Mouse (Mus musculus) heart, adult 10 weeks (tissue): ENCODE data around the gene Epx. TPM values are rescaled to one million over a fixed set of nuclear protein-coding genes. Genes with fewer than 3 reads are reported as not detected.

Source experiments
- polyA plus RNA-seq: library from polyadenylated mRNA; stranded (reverse); fragments of 350-450 nt; fragmentation: Illumina TruSeq; extraction: RNeasy Lipid Tissue Mini Kit (QIAGEN cat#74804); gene quantifications from one replicate; pipeline ENCODE4 v1.2.3, GENCODE M21; 2014; ENCODE audit warnings: low read depth, low replicate concordance

Gene Epx
- polyA plus RNA-seq: not detected

DNA sequence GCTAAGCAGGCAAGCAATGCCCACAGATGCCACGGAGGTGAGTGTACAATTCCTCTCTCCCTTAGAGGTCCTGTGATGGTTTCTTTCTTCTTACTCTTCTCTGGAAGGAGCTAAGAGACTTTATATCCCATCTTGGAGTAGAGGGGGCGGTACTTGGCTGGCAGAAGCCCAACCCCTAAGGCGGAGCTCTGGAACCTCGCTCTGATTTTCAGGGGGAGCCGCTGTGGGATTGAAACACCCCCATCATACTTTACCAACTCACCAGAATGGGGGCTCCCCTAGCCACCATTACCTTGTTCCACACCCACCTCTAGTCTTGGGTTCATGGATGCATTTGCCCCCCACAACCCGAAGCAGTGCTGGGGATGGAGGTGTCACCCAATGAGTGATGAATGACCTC lies at the start of gene Epx:
Gene Epx, minus strand, starts transcription at position 101 of the 400 bp plus-strand sequence.

GRCm38 (mm10) chr11:87920966-87921365 lies 45.6 kb upstream of the Epx start, which contains the start of gene Olfr464:
Gene Olfr464, minus strand, starts transcription at chr11:87920967.

DNA sequence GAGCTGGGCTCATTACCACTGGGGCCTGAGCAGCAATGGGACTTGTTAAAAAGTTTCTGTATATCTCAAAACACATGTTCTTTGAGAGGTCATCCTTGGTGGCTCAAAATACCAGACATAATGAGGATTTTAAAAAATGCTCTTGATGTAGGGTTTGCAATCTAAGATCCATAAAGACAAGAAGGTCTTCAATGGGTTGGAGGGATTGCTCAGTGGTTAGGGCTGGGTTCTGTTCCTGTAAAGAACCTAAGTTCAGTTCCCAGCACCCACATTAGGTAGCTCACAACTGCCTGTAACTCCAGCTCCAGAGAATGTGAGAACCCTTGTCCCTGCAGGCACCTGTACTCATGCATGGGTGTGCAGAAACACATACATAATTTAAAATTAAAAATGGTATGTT lies 22.0 kb upstream of the Epx start, which contains the start of gene Olfr463:
Gene Olfr463, minus strand, starts transcription at position 101 of the 400 bp plus-strand sequence.

GRCm38 (mm10) chr11:87892168-87892567 lies 16.8 kb upstream of the Epx start, which contains the start of gene Olfr462:
Gene Olfr462, minus strand, starts transcription at chr11:87892268.

DNA sequence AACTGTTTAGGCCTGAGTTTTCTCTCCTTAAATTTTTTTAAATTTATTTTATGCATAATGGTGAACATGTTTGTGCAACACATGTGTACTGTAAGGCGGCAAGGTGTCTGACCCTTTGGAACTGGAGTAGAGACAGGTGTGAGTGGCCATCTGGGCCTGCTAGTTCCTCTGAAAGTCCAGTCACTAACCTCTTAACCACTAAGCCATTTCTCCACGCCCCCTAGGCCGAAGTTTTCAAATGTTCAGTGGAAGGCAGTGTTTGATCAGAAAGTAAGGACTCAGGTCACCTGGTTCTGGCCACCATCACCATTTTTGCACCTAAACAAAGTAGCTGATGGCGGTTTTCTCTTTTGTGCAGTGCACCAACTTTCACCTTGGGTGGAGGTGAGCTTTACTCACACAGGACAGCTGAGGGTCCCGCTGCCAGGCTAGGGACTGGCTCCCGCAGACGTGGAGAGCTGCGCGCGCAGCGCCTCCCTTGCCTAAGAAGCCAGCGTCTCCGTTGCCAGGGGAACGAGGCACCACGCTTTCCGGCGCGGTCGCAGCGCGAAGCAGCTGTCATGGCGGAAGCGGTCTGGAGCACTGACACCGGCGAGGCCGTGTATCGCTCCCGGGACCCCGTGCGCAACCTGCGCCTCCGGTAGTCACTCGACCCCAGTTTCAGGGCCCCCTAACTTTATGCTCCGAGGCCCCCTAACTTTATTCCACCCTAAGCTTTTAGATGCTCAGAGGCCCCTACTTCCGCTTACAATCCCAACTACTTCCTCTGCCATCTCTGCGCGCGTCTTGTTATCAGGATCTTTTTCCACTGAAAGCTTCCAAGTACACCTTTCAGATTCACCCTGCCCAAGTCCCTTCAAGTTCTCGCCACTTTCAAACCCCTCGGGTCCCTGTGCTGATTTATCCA lies 22.4 kb downstream of the Epx start, which contains the start of gene Mks1:
Gene Mks1, plus strand, starts transcription at position 526 of the 907 bp plus-strand sequence.

GRCm38 (mm10) chr11:87828239-87828900 lies 47.0 kb downstream of the Epx start, which contains the start of gene Lpo:
Gene Lpo, minus strand, starts transcription at chr11:87828289.

Other genes with a start within 250 kb of the Epx start
- 0.68 TPM for gene Rnf43, start 212.8 kb downstream of the Epx start, polyA plus RNA-seq
- gene Supt4a, start 138.0 kb downstream of the Epx start, polyA plus RNA-seq: 51.4 TPM
- gene Tspoap1, start 115.0 kb downstream of the Epx start, polyA plus RNA-seq: not detected
- gene Mpo, start 82.0 kb downstream of the Epx start, polyA plus RNA-seq: not detected
- not detected for gene Lpo, start 47.2 kb downstream of the Epx start, polyA plus RNA-seq
- 3.6 TPM for gene Mks1, start 22.3 kb downstream of the Epx start, polyA plus RNA-seq
- gene Olfr462, start 16.7 kb upstream of the Epx start, polyA plus RNA-seq: not detected
- gene Olfr463, start 21.9 kb upstream of the Epx start, polyA plus RNA-seq: not detected
- gene Olfr464, start 45.4 kb upstream of the Epx start, polyA plus RNA-seq: not detected
- gene Dynll2, start 112.0 kb upstream of the Epx start, polyA plus RNA-seq: 535 TPM
- gene Srsf1, start 171.8 kb upstream of the Epx start, polyA plus RNA-seq: 146 TPM
- 43.0 TPM for gene Vezf1, start 192.7 kb upstream of the Epx start, polyA plus RNA-seq
- gene Cuedc1, start 222.5 kb upstream of the Epx start, polyA plus RNA-seq: 51.4 TPM